Comparison of ENCODE assay signal across 29 mouse cellular contexts in genomic region chr8:112599975-112600374, GRCm38 (mm10). TPM values are rescaled to one million over a fixed set of nuclear protein-coding genes. Genes with fewer than 3 reads are reported as not detected.
DNase-seq lines count a peak whose midpoint lies in the region; ATAC-seq and TF ChIP-seq lines count a peak whose summit lies in the region.
"Had no signal": no experiment of that assay in that cellular context is flagged by ENCODE, and none has a peak within 500 bp of the region (broad histone marks: within the 10 kb centered on the region; RNA-seq: fewer than 3 reads in every experiment).

No protein-coding gene starts in this region.

- WGBS in cerebellum, adult 2 months: 45% methylated on average over 11 of the region's 11 CpGs
- 79% methylated on average over 11 of the region's 11 CpGs for WGBS in hindbrain, postnatal 0 days
- WGBS in hindbrain, embryonic 14.5 days: 90% methylated on average over 11 of the region's 11 CpGs
- WGBS in midbrain, postnatal 0 days: 87% methylated on average over 11 of the region's 11 CpGs
- WGBS in midbrain, embryonic 14.5 days: 86% methylated on average over 11 of the region's 11 CpGs

- peaks cover 8% of the 10 kb centered on the region; the same call in 1 of the 2 replicates for H3K4me1 ChIP-seq in cerebellum, adult 2 months (ENCODE audit: control insufficient read depth, insufficient read depth, low read length)
- H3K4me1 ChIP-seq in hindbrain, postnatal 0 days (ENCODE audit: insufficient read depth, low read length): no peaks in the 10 kb centered on the region
- H3K4me1 ChIP-seq in hindbrain, embryonic 14.5 days (replicated peaks; ENCODE audit: control insufficient read depth, insufficient read depth, low read length): no peaks in the 10 kb centered on the region
- H3K4me1 ChIP-seq in midbrain, postnatal 0 days (ENCODE audit: insufficient read depth, low read length): no peaks in the 10 kb centered on the region
- no peaks in the 10 kb centered on the region for H3K4me1 ChIP-seq in midbrain, embryonic 14.5 days (ENCODE audit: control insufficient read depth, insufficient read depth, low read length)
- H3K4me1 ChIP-seq: embryonic facial prominence, embryonic 13.5 days; embryonic facial prominence, embryonic 15.5 days had no signal

- H3K36me3 ChIP-seq in hindbrain, postnatal 0 days (ENCODE audit: insufficient read depth, low read length): no peaks in the 10 kb centered on the region
- no peaks in the 10 kb centered on the region for H3K36me3 ChIP-seq in hindbrain, embryonic 14.5 days (replicated peaks; ENCODE audit: control insufficient read depth, insufficient read depth)
- H3K36me3 ChIP-seq in midbrain, postnatal 0 days (ENCODE audit: insufficient read depth, low read length): no peaks in the 10 kb centered on the region
- no peaks in the 10 kb centered on the region for H3K36me3 ChIP-seq in midbrain, embryonic 14.5 days (ENCODE audit: control insufficient read depth, insufficient read depth, low read length)
- H3K36me3 ChIP-seq: embryonic facial prominence, embryonic 13.5 days; embryonic facial prominence, embryonic 15.5 days; forebrain, embryonic 10.5 days; forebrain, embryonic 12.5 days; G1E had no signal

- DNase-seq in cerebellum, postnatal 10 days: peak; percentile 49 to 60
- DNase-seq in cerebellum, adult 2 months: no peak
- peak; percentile 19 for DNase-seq in hindbrain, postnatal 0 days (ENCODE audit: low spot score)
- no peak for DNase-seq in hindbrain, embryonic 14.5 days (ENCODE audit: low spot score)
- DNase-seq in midbrain, postnatal 0 days (ENCODE audit: low spot score): peak; percentile 22
- no peak for DNase-seq in midbrain, embryonic 14.5 days
- DNase-seq: adrenal gland, adult 8-10 months; adrenal gland, postnatal 14 days; adrenal gland, postnatal 36 days; B cell, adult 2 months; cerebellum, adult 11-12 months; cerebellum, adult 8-10 months; cerebellum, adult 9-11 months; cerebellum, postnatal 36 days; embryo, embryonic 11 days had no signal

- H3K4me3 ChIP-seq in cerebellum, adult 2 months (replicated peaks; ENCODE audit: insufficient read depth, low read depth, low read length): no peak overlapping the region
- H3K4me3 ChIP-seq in hindbrain, postnatal 0 days (ENCODE audit: low read length): no peak overlapping the region
- no peak overlapping the region for H3K4me3 ChIP-seq in hindbrain, embryonic 14.5 days (replicated peaks; ENCODE audit: low read length)
- H3K4me3 ChIP-seq in midbrain, postnatal 0 days (ENCODE audit: low read depth, low read length): no peak overlapping the region
- no peak overlapping the region for H3K4me3 ChIP-seq in midbrain, embryonic 14.5 days (replicated peaks; ENCODE audit: low read depth, low read length)
- H3K4me3 ChIP-seq: embryonic facial prominence, embryonic 13.5 days; embryonic facial prominence, embryonic 15.5 days; erythroblast, embryonic 14.5 days; forebrain, embryonic 10.5 days; forebrain, embryonic 12.5 days had no signal

- no peaks in the 10 kb centered on the region for H3K27me3 ChIP-seq in cerebellum, adult 2 months (ENCODE audit: control insufficient read depth, insufficient read depth, low read length)
- H3K27me3 ChIP-seq in hindbrain, postnatal 0 days (ENCODE audit: insufficient read depth, low read length): no peaks in the 10 kb centered on the region
- no peaks in the 10 kb centered on the region for H3K27me3 ChIP-seq in hindbrain, embryonic 14.5 days (ENCODE audit: control insufficient read depth, insufficient read depth, low read length)
- no peaks in the 10 kb centered on the region for H3K27me3 ChIP-seq in midbrain, postnatal 0 days (ENCODE audit: insufficient read depth, low read length)
- no peaks in the 10 kb centered on the region for H3K27me3 ChIP-seq in midbrain, embryonic 14.5 days (ENCODE audit: control insufficient read depth, insufficient read depth, low read length)
- H3K27me3 ChIP-seq: CH12.LX; embryonic facial prominence, embryonic 13.5 days; embryonic facial prominence, embryonic 15.5 days; forebrain, embryonic 12.5 days; Patski had no signal

- H3K4me2 ChIP-seq in hindbrain, postnatal 0 days (ENCODE audit: low read depth, low read length): no peak overlapping the region
- no peak overlapping the region for H3K4me2 ChIP-seq in hindbrain, embryonic 14.5 days (replicated peaks)
- no peak overlapping the region for H3K4me2 ChIP-seq in midbrain, postnatal 0 days (ENCODE audit: low read depth, low read length, poor library complexity, severe bottlenecking)
- H3K4me2 ChIP-seq in midbrain, embryonic 14.5 days (ENCODE audit: low read length): no peak overlapping the region
- H3K4me2 ChIP-seq: embryonic facial prominence, embryonic 13.5 days; embryonic facial prominence, embryonic 15.5 days; forebrain, embryonic 12.5 days had no signal

- no peak overlapping the region for H3K9ac ChIP-seq in hindbrain, postnatal 0 days (replicated peaks; ENCODE audit: low read length)
- no peak overlapping the region for H3K9ac ChIP-seq in hindbrain, embryonic 14.5 days
- H3K9ac ChIP-seq in midbrain, postnatal 0 days (replicated peaks; ENCODE audit: low read length, poor library complexity, severe bottlenecking): no peak overlapping the region
- no peak overlapping the region for H3K9ac ChIP-seq in midbrain, embryonic 14.5 days (replicated peaks; ENCODE audit: low read length)
- H3K9ac ChIP-seq: embryonic facial prominence, embryonic 13.5 days; embryonic facial prominence, embryonic 15.5 days; forebrain, embryonic 12.5 days had no signal

- no peak for TF ChIP-seq POLR2A in cerebellum, adult 2 months (IDR thresholded peaks at IDR 0.05; ENCODE audit: borderline replicate concordance, insufficient read depth, low read length)

- TF ChIP-seq CTCF in cerebellum, adult 2 months (IDR thresholded peaks at IDR 0.05; ENCODE audit: borderline replicate concordance, insufficient read depth, low read depth, low read length): no peak
- no peak for TF ChIP-seq CTCF in hindbrain, postnatal 0 days (IDR thresholded peaks at IDR 0.05; ENCODE audit: low read depth)
- TF ChIP-seq CTCF in midbrain, postnatal 0 days (IDR thresholded peaks at IDR 0.05): no peak

- no peaks in the 10 kb centered on the region for H3K9me3 ChIP-seq in hindbrain, postnatal 0 days (ENCODE audit: low read length)
- no peaks in the 10 kb centered on the region for H3K9me3 ChIP-seq in hindbrain, embryonic 14.5 days (ENCODE audit: control insufficient read depth, low read length)
- no peaks in the 10 kb centered on the region for H3K9me3 ChIP-seq in midbrain, postnatal 0 days (ENCODE audit: low read length)
- H3K9me3 ChIP-seq in midbrain, embryonic 14.5 days (ENCODE audit: control insufficient read depth, low read length): no peaks in the 10 kb centered on the region
- H3K9me3 ChIP-seq: embryonic facial prominence, embryonic 13.5 days; embryonic facial prominence, embryonic 15.5 days; forebrain, embryonic 10.5 days had no signal

- ATAC-seq in hindbrain, postnatal 0 days: no peak
- ATAC-seq in hindbrain, embryonic 14.5 days (ENCODE audit: low FRiP score): no peak
- ATAC-seq in midbrain, postnatal 0 days (ENCODE audit: low FRiP score): no peak
- ATAC-seq in midbrain, embryonic 14.5 days (ENCODE audit: low FRiP score, low TSS enrichment): no peak
- ATAC-seq: activated CD4-positive, CD25-positive, alpha-beta regulatory T cell, adult 4 months; CD4-positive, CD25-positive, alpha-beta regulatory T cell, adult 4 months; forebrain, embryonic 14.5 days; forebrain, embryonic 16.5 days; Patski had no signal

- no peak overlapping the region; the same call in 1 of the 2 replicates for H3K27ac ChIP-seq in cerebellum, adult 2 months (ENCODE audit: insufficient read depth, low read length)
- no peak overlapping the region for H3K27ac ChIP-seq in hindbrain, postnatal 0 days
- no peak overlapping the region for H3K27ac ChIP-seq in hindbrain, embryonic 14.5 days
- H3K27ac ChIP-seq in midbrain, postnatal 0 days (ENCODE audit: low read depth, low read length): no peak overlapping the region
- no peak overlapping the region for H3K27ac ChIP-seq in midbrain, embryonic 14.5 days (replicated peaks; ENCODE audit: low read depth, low read length)
- H3K27ac ChIP-seq: embryonic facial prominence, embryonic 13.5 days; embryonic facial prominence, embryonic 15.5 days; forebrain, embryonic 10.5 days; forebrain, embryonic 12.5 days had no signal

RNA-seq across cellular contexts. Expression of gene Cntnap4, which starts 30.1 kb away (rescaled TPM):
- 29.7 and 30.0 TPM in 2 replicates for polyA plus RNA-seq in cerebellum, adult 2 months (2012; rRNA removed)
- 37.8 and 43.0 TPM in 2 replicates for total RNA-seq in hindbrain, postnatal 0 days (2014; rRNA removed)
- 15.8 and 16.6 TPM in 2 replicates for polyA plus RNA-seq in hindbrain, postnatal 0 days (2015; fragmentation: Nextera tagmentation; extraction: Ambion mirVana)
- polyA plus RNA-seq in hindbrain, embryonic 14.5 days (2014; fragmentation: Nextera tagmentation; extraction: Ambion mirVana): 17.3 and 19.5 TPM in 2 replicates
- 37.0 and 42.5 TPM in 2 replicates for total RNA-seq in midbrain, postnatal 0 days (2014; rRNA removed)
- polyA plus RNA-seq in midbrain, postnatal 0 days (2015; fragmentation: Nextera tagmentation; extraction: Ambion mirVana): 15.5 and 16.5 TPM in 2 replicates
- 16.4 and 19.0 TPM in 2 replicates for polyA plus RNA-seq in midbrain, embryonic 14.5 days (2014; fragmentation: Nextera tagmentation; extraction: Ambion mirVana)
- total RNA-seq: adrenal gland, adult 18-20 months; adrenal gland, adult 8-10 months; adrenal gland, postnatal 14 days; adrenal gland, postnatal 36 days; CH12.LX; common myeloid progenitor, adult 5-6 weeks; G1E had no signal
- polyA plus RNA-seq: activated CD4-positive, CD25-positive, alpha-beta regulatory T cell, adult 4 months; CD4-positive, CD25-positive, alpha-beta regulatory T cell, adult 4 months; erythroblast, embryonic 14.5 days; G1E; Patski had no signal

Comparison
In these comparisons a context has a peak if more than half of its experiments do, and no peak if none do; other contexts are left out.
1. DNase-seq: peak in cerebellum, postnatal 10 days (2 of 2), hindbrain, postnatal 0 days (single experiment) and midbrain, postnatal 0 days (single experiment); none in cerebellum, adult 2 months (0 of 2), hindbrain, embryonic 14.5 days (single experiment) and midbrain, embryonic 14.5 days (single experiment).